Mouse (Mus musculus) urinary bladder, postnatal 10 days (tissue): ENCODE results near the gene Grb7.

Source experiments
- DNase-seq: peaks from one replicate; pipeline ENCODE4 v3.0.0; 2022; ENCODE audit warnings: low spot score

The Grb7 gene

GRCm38 (mm10) chr11:98446213-98446561 lies at the start of gene Grb7:
TSS of gene Grb7 (plus strand) at chr11:98446394.
- no peak for DNase-seq

- no peak for DNase-seq
Observed at GRCm38 (mm10) chr11:98397946-98398345, 48.2 kb upstream of the Grb7 start.

GRCm38 (mm10) chr11:98400161-98400726 lies 46.0 kb upstream of the Grb7 start, which contains the start of gene Pgap3:
TSS of gene Pgap3 (minus strand) at chr11:98400490.
- DNase-seq, result peak; percentile 39

GRCm38 (mm10) chr11:98400816-98401215 lies 45.4 kb upstream of the Grb7 start:
- DNase-seq, result no peak

- DNase-seq, result no peak
Observed at GRCm38 (mm10) chr11:98406621-98407020, 39.6 kb upstream of the Grb7 start.

- no peak for DNase-seq
Observed at GRCm38 (mm10) chr11:98408872-98409271, 37.3 kb upstream of the Grb7 start.

- DNase-seq, result no peak
Observed at GRCm38 (mm10) chr11:98409341-98409822, 36.8 kb upstream of the Grb7 start.

- DNase-seq, result peak; percentile 38
Observed at GRCm38 (mm10) chr11:98412273-98412796, 33.9 kb upstream of the Grb7 start, which contains the start of gene Erbb2. TSS of gene Erbb2 (plus strand) at chr11:98412470.

- DNase-seq, result no peak
Observed at GRCm38 (mm10) chr11:98412797-98413301, 33.3 kb upstream of the Grb7 start.

GRCm38 (mm10) chr11:98413731-98414130 lies 32.5 kb upstream of the Grb7 start:
- DNase-seq, result no peak

- DNase-seq, result no peak
Observed at GRCm38 (mm10) chr11:98414162-98414561, 32.0 kb upstream of the Grb7 start.

- DNase-seq, result no peak
Observed at GRCm38 (mm10) chr11:98417074-98417473, 29.1 kb upstream of the Grb7 start.

- DNase-seq, result no peak
Observed at GRCm38 (mm10) chr11:98418273-98418672, 27.9 kb upstream of the Grb7 start.

GRCm38 (mm10) chr11:98418939-98419547 lies 27.2 kb upstream of the Grb7 start:
- no peak for DNase-seq

- no peak for DNase-seq
Observed at GRCm38 (mm10) chr11:98426592-98426991, 19.6 kb upstream of the Grb7 start.

- DNase-seq, result no peak
Observed at GRCm38 (mm10) chr11:98428436-98428835, 17.8 kb upstream of the Grb7 start.

- no peak for DNase-seq
Observed at GRCm38 (mm10) chr11:98431743-98432502, 14.3 kb upstream of the Grb7 start.

- DNase-seq, result no peak
Observed at GRCm38 (mm10) chr11:98435723-98436122, 10.5 kb upstream of the Grb7 start.

GRCm38 (mm10) chr11:98437441-98437840 lies 8.8 kb upstream of the Grb7 start:
- no peak for DNase-seq

- peak; percentile 91 for DNase-seq
Observed at GRCm38 (mm10) chr11:98438331-98439158, 7.6 kb upstream of the Grb7 start, which contains the start of gene Mien1. TSS of gene Mien1 (minus strand) at chr11:98438991.

GRCm38 (mm10) chr11:98443688-98444087 lies 2.5 kb upstream of the Grb7 start:
- DNase-seq, result no peak

- no peak for DNase-seq
Observed at GRCm38 (mm10) chr11:98445238-98445637, 956 bp upstream of the Grb7 start.
